Mouse (Mus musculus): Measurements from ENCODE around the gene Fnbp1. TPM values are rescaled to one million over a fixed set of nuclear protein-coding genes. Genes with fewer than 3 reads are reported as not detected.

Fnbp1 gene
- total and polyA plus RNA-seq, 2 experiments from 2014 or later = 22.1 to 30.7 TPM

DNA sequence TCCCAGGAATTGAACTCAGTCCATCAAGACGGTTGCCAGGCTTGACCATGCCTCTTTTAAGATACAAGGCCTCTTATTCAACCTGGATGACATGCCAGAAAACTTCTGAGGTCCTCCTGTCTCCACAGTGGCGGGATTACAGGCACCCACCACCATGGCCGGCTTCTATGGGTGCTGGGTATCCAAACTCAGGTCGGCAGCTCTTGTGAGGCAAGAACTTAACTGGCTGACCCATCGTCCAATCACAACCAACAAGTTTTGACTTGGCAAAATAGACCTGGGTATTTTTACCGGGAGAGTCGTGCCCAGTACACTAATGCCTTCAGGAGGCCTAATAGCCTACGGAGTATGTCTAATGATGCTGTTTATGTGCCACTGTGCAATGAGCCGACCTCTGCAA, 15.8 kb downstream of the Fnbp1 start:
- Histone ChIP-seq H3K27ac (ENCODE audit: low read depth, low read length) (no peak overlapping the region), H3K27me3 (ENCODE audit: insufficient read depth, low read length) (no peaks in the 10 kb centered on the region), H3K9me3 (ENCODE audit: low read length) (no peaks in the 10 kb centered on the region), H3K4me3 (ENCODE audit: low read depth, low read length) (no peak overlapping the region), H3K9ac (replicated peaks; ENCODE audit: low read length, poor library complexity, severe bottlenecking) (no peak overlapping the region), H3K4me2 (ENCODE audit: low read depth, low read length, poor library complexity, severe bottlenecking) (no peak overlapping the region), H3K4me1 (ENCODE audit: insufficient read depth, low read length) (no peaks in the 10 kb centered on the region), H3K36me3 (ENCODE audit: insufficient read depth, low read length) (no peaks in the 10 kb centered on the region)
- ATAC-seq (ENCODE audit: low FRiP score) (no peak), DNase-seq (ENCODE audit: low spot score) (no peak)
- TF ChIP-seq CTCF (IDR thresholded peaks at IDR 0.05) = no peak
- WGBS = 93% methylated on average over 9 of the region's 9 CpGs

- Histone ChIP-seq H3K9me3 (ENCODE audit: low read length) (no peaks in the 10 kb centered on the region), H3K4me1 (ENCODE audit: insufficient read depth, low read length) (no peaks in the 10 kb centered on the region), H3K27me3 (ENCODE audit: insufficient read depth, low read length) (no peaks in the 10 kb centered on the region), H3K4me3 (ENCODE audit: low read depth, low read length) (no peak overlapping the region), H3K9ac (replicated peaks; ENCODE audit: low read length, poor library complexity, severe bottlenecking) (no peak overlapping the region), H3K36me3 (ENCODE audit: insufficient read depth, low read length) (no peaks in the 10 kb centered on the region), H3K4me2 (ENCODE audit: low read depth, low read length, poor library complexity, severe bottlenecking) (no peak overlapping the region), H3K27ac (ENCODE audit: low read depth, low read length) (no peak overlapping the region)
- DNase-seq (ENCODE audit: low spot score) (no peak), ATAC-seq (ENCODE audit: low FRiP score) (no peak)
- WGBS = 85% methylated on average over 7 of the region's 7 CpGs
- no peak for TF ChIP-seq CTCF (IDR thresholded peaks at IDR 0.05)
Measured at GRCm38 (mm10) chr2:31125156-31125555, 16.7 kb downstream of the Fnbp1 start.

DNA sequence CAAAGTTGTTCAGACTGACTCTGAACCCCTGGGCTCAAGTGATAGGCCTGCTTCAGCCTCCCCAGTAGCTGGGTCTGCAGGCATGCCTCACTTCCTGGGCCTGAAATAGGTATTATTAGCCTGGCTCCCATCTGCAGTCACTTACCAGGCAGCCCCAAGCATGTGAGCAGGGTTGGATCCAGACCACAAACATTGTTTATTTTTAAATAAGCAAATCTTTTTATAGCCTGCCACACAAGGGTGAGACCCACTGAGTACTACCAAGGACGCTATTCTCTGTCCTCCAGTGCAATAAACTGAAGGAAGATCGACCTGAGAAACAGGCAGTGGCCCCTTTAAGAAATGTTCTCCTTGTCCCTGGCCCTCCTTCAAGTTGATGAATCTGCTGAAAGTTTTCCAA, 17.1 kb downstream of the Fnbp1 start:
- Histone ChIP-seq H3K4me2 (ENCODE audit: low read depth, low read length, poor library complexity, severe bottlenecking) (no peak overlapping the region), H3K36me3 (ENCODE audit: insufficient read depth, low read length) (no peaks in the 10 kb centered on the region), H3K4me1 (ENCODE audit: insufficient read depth, low read length) (no peaks in the 10 kb centered on the region), H3K27ac (ENCODE audit: low read depth, low read length) (no peak overlapping the region), H3K9me3 (ENCODE audit: low read length) (no peaks in the 10 kb centered on the region), H3K9ac (replicated peaks; ENCODE audit: low read length, poor library complexity, severe bottlenecking) (no peak overlapping the region), H3K27me3 (ENCODE audit: insufficient read depth, low read length) (no peaks in the 10 kb centered on the region), H3K4me3 (ENCODE audit: low read depth, low read length) (no peak overlapping the region)
- no peak for TF ChIP-seq CTCF (IDR thresholded peaks at IDR 0.05)
- WGBS = 73% methylated on average over 2 of the region's 2 CpGs
- ATAC-seq (ENCODE audit: low FRiP score) = no peak
- no peak for DNase-seq (ENCODE audit: low spot score)

DNA sequence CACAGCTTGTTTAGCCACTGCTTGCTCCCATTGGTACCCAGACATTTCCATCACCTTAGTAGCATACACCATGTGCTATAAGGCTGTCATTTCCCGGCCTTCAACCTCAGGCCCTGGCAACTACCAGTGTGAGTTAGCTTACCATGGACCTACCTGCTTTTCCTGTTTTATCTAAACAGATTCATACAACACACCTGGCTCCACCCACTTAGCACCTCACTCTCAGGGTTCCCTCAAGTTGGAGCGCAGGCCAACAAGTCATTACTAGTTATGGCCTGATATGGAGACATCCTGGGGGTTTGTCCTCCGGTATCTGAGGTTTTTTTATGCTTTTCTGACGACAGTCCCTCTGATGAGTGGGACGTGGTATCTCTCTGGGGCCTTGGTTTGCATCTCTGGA, 18.3 kb downstream of the Fnbp1 start:
- Histone ChIP-seq H3K27ac (ENCODE audit: low read depth, low read length) (no peak overlapping the region), H3K27me3 (ENCODE audit: insufficient read depth, low read length) (no peaks in the 10 kb centered on the region), H3K36me3 (ENCODE audit: insufficient read depth, low read length) (no peaks in the 10 kb centered on the region), H3K4me1 (ENCODE audit: insufficient read depth, low read length) (no peaks in the 10 kb centered on the region), H3K9ac (replicated peaks; ENCODE audit: low read length, poor library complexity, severe bottlenecking) (no peak overlapping the region), H3K4me3 (ENCODE audit: low read depth, low read length) (no peak overlapping the region), H3K4me2 (ENCODE audit: low read depth, low read length, poor library complexity, severe bottlenecking) (no peak overlapping the region), H3K9me3 (ENCODE audit: low read length) (no peaks in the 10 kb centered on the region)
- ATAC-seq (ENCODE audit: low FRiP score) = no peak
- DNase-seq (ENCODE audit: low spot score) = no peak
- no peak for TF ChIP-seq CTCF (IDR thresholded peaks at IDR 0.05)
- 91% methylated on average over 5 of the region's 5 CpGs for WGBS

GRCm38 (mm10) chr2:31122806-31123205, 19.0 kb downstream of the Fnbp1 start:
- DNase-seq (ENCODE audit: low spot score) = no peak
- Histone ChIP-seq H3K9ac (replicated peaks; ENCODE audit: low read length, poor library complexity, severe bottlenecking) (no peak overlapping the region), H3K27ac (ENCODE audit: low read depth, low read length) (no peak overlapping the region), H3K36me3 (ENCODE audit: insufficient read depth, low read length) (no peaks in the 10 kb centered on the region), H3K4me1 (ENCODE audit: insufficient read depth, low read length) (no peaks in the 10 kb centered on the region), H3K9me3 (ENCODE audit: low read length) (no peaks in the 10 kb centered on the region), H3K4me3 (ENCODE audit: low read depth, low read length) (no peak overlapping the region), H3K27me3 (ENCODE audit: insufficient read depth, low read length) (no peaks in the 10 kb centered on the region), H3K4me2 (ENCODE audit: low read depth, low read length, poor library complexity, severe bottlenecking) (no peak overlapping the region)
- 89% methylated on average over 5 of the region's 5 CpGs for WGBS
- ATAC-seq (ENCODE audit: low FRiP score) = no peak
- TF ChIP-seq CTCF (IDR thresholded peaks at IDR 0.05) = no peak

DNA sequence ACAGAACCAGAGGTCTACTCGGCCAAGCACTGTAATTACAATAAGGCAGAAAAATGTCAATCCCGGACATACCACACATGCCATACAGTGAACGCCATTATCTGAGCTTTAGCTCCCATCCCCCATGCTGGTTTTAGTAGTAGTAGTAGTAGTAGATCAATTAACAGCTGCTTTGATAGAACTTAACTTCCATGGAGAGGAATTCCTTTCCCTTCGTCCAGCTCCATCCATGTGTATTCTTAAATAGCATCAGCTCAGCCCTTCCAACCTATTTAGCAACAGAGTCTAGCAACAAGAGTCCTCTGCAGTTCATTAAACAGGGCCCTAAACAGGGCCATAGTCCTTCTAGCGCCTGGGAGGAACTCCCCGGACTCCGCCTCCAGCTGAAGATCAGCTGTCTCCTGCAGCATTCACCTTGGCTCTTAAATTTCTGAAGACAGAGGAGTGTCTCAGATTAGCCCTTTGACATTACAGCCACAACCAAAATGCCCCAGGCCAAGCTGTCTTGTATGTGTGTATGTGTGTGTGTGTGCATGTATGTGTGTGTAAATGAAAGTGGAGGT, 20.6 kb downstream of the Fnbp1 start:
- H3K27ac ChIP-seq (ENCODE audit: low read depth, low read length) = no peak overlapping the region
- TF ChIP-seq CTCF (IDR thresholded peaks at IDR 0.05) = no peak
- H3K4me3 ChIP-seq (ENCODE audit: low read depth, low read length) = no peak overlapping the region
- no peaks in the 10 kb centered on the region for H3K9me3 ChIP-seq (ENCODE audit: low read length)
- 82% methylated on average over 7 of the region's 7 CpGs for WGBS
- H3K27me3 ChIP-seq (ENCODE audit: insufficient read depth, low read length) = no peaks in the 10 kb centered on the region
- no peak overlapping the region for H3K9ac ChIP-seq (replicated peaks; ENCODE audit: low read length, poor library complexity, severe bottlenecking)
- no peaks in the 10 kb centered on the region for H3K36me3 ChIP-seq (ENCODE audit: insufficient read depth, low read length)
- H3K4me1 ChIP-seq (ENCODE audit: insufficient read depth, low read length) = no peaks in the 10 kb centered on the region
- DNase-seq (ENCODE audit: low spot score) (no peak), ATAC-seq (ENCODE audit: low FRiP score) (no peak)
- no peak overlapping the region for H3K4me2 ChIP-seq (ENCODE audit: low read depth, low read length, poor library complexity, severe bottlenecking)

Data from midbrain, postnatal 0 days (tissue).